Mouse (Mus musculus): Measurements from ENCODE around the gene Jph4. TPM values are rescaled to one million over a fixed set of nuclear protein-coding genes. Genes with fewer than 3 reads are reported as not detected.
A peak's percentile ranks its signal among the peaks of the same experiment; 100 is the strongest.

Gene Jph4
- total and polyA plus RNA-seq, 3 experiments: 0.23 to 0.25 TPM; not detected in 1

GRCm38 (mm10) chr14:55109048-55109873 lies 7.5 kb downstream of the Jph4 start:
- Histone ChIP-seq H3K79me2 (replicated peaks; ENCODE audit: control insufficient read depth, insufficient read depth, low read length) (no peaks in the 10 kb centered on the region), H3K27me3 (ENCODE audit: control insufficient read depth, insufficient read depth, low read length) (peaks cover 8% of the 10 kb centered on the region; the same call in 1 of the 2 replicates), H3K4me3 (no peak overlapping the region), H3K4me1 (ENCODE audit: control insufficient read depth, insufficient read depth, low read length) (peaks cover under 1% of the 10 kb centered on the region; the same call in 1 of the 2 replicates), H3K9ac (ENCODE audit: low read depth, low read length) (no peak overlapping the region), H3K27ac (no peak overlapping the region), H3K36me3 (ENCODE audit: control insufficient read depth, insufficient read depth, low read length) (no peaks in the 10 kb centered on the region)
- DNase-seq: no peak
- no peak for TF ChIP-seq EP300 (IDR thresholded peaks at IDR 0.05; ENCODE audit: insufficient read depth, low read depth, low read length)
- no peak for TF ChIP-seq POLR2A (IDR thresholded peaks at IDR 0.05; ENCODE audit: insufficient read depth, low read depth, low read length)
- TF ChIP-seq CTCF (IDR thresholded peaks at IDR 0.05): no peak
- 24% methylated on average over 21 of the region's 21 CpGs for WGBS
- intact Hi-C loops (cut with DNase I): no loop called here

- Histone ChIP-seq H3K79me2 (replicated peaks; ENCODE audit: control insufficient read depth, insufficient read depth, low read length) (no peaks in the 10 kb centered on the region), H3K9ac (ENCODE audit: low read depth, low read length) (no peak overlapping the region), H3K4me1 (ENCODE audit: control insufficient read depth, insufficient read depth, low read length) (no peaks in the 10 kb centered on the region), H3K36me3 (ENCODE audit: control insufficient read depth, insufficient read depth, low read length) (no peaks in the 10 kb centered on the region), H3K27ac (no peak overlapping the region), H3K27me3 (ENCODE audit: control insufficient read depth, insufficient read depth, low read length) (no peaks in the 10 kb centered on the region; the same call in 1 of the 2 replicates), H3K4me3 (no peak overlapping the region)
- intact Hi-C loops (cut with DNase I): no loop called here
- TF ChIP-seq POLR2A (IDR thresholded peaks at IDR 0.05; ENCODE audit: insufficient read depth, low read depth, low read length): no peak
- TF ChIP-seq CTCF (IDR thresholded peaks at IDR 0.05): no peak
- TF ChIP-seq EP300 (IDR thresholded peaks at IDR 0.05; ENCODE audit: insufficient read depth, low read depth, low read length): no peak
- DNase-seq: no peak
- 38% methylated on average over 9 of the region's 9 CpGs for WGBS
These were observed 8.4 kb downstream of the Jph4 start for GRCm38 (mm10) chr14:55108202-55108870.

- H3K27me3 ChIP-seq (ENCODE audit: control insufficient read depth, insufficient read depth, low read length): no peaks in the 10 kb centered on the region; the same call in 1 of the 2 replicates
- intact Hi-C loops (cut with DNase I): no loop called here
- H3K27ac ChIP-seq: no peak overlapping the region
- 89% methylated on average over 8 of the region's 8 CpGs for WGBS
- DNase-seq: no peak
- TF ChIP-seq EP300 (IDR thresholded peaks at IDR 0.05; ENCODE audit: insufficient read depth, low read depth, low read length): no peak
- TF ChIP-seq CTCF (IDR thresholded peaks at IDR 0.05): no peak
- no peak for TF ChIP-seq POLR2A (IDR thresholded peaks at IDR 0.05; ENCODE audit: insufficient read depth, low read depth, low read length)
- H3K4me1 ChIP-seq (ENCODE audit: control insufficient read depth, insufficient read depth, low read length): no peaks in the 10 kb centered on the region
- H3K79me2 ChIP-seq (replicated peaks; ENCODE audit: control insufficient read depth, insufficient read depth, low read length): no peaks in the 10 kb centered on the region
- no peaks in the 10 kb centered on the region for H3K36me3 ChIP-seq (ENCODE audit: control insufficient read depth, insufficient read depth, low read length)
- no peak overlapping the region for H3K4me3 ChIP-seq
- H3K9ac ChIP-seq (ENCODE audit: low read depth, low read length): no peak overlapping the region
These were observed 9.7 kb downstream of the Jph4 start for GRCm38 (mm10) chr14:55106990-55107389.

GRCm38 (mm10) chr14:55105836-55106809 lies 10.6 kb downstream of the Jph4 start, which contains the start of gene Ap1g2:
Gene Ap1g2 (minus strand): TSS chr14:55106593.
- Histone ChIP-seq H3K79me2 (replicated peaks; ENCODE audit: control insufficient read depth, insufficient read depth, low read length) (no peaks in the 10 kb centered on the region), H3K4me1 (ENCODE audit: control insufficient read depth, insufficient read depth, low read length) (no peaks in the 10 kb centered on the region), H3K36me3 (ENCODE audit: control insufficient read depth, insufficient read depth, low read length) (no peaks in the 10 kb centered on the region), H3K9ac (ENCODE audit: low read depth, low read length) (peak within 1 kb of the TSS; percentile 76), H3K27ac (peak within 1 kb of the TSS; percentile 81), H3K4me3 (peak within 1 kb of the TSS; percentile 68), H3K27me3 (ENCODE audit: control insufficient read depth, insufficient read depth, low read length) (no peaks in the 10 kb centered on the region; the same call in 1 of the 2 replicates)
- DNase-seq: peak; percentile 87 to 91
- under 1% methylated on average over 39 of the region's 39 CpGs for WGBS
- peak; percentile 44; the same call in 1 of the 2 replicates for TF ChIP-seq CTCF (IDR thresholded peaks at IDR 0.05)
- TF ChIP-seq EP300 (IDR thresholded peaks at IDR 0.05; ENCODE audit: insufficient read depth, low read depth, low read length): no peak
- TF ChIP-seq POLR2A (IDR thresholded peaks at IDR 0.05; ENCODE audit: insufficient read depth, low read depth, low read length): peak; percentile 92
- intact Hi-C loops (cut with DNase I): no loop called here

- Histone ChIP-seq H3K36me3 (ENCODE audit: control insufficient read depth, insufficient read depth, low read length) (no peaks in the 10 kb centered on the region), H3K79me2 (replicated peaks; ENCODE audit: control insufficient read depth, insufficient read depth, low read length) (no peaks in the 10 kb centered on the region), H3K27ac (no peak overlapping the region; the same call in 1 of the 2 replicates), H3K4me3 (peak overlapping the region; percentile 68; the same call in 1 of the 2 replicates), H3K9ac (ENCODE audit: low read depth, low read length) (no peak overlapping the region), H3K27me3 (ENCODE audit: control insufficient read depth, insufficient read depth, low read length) (no peaks in the 10 kb centered on the region; the same call in 1 of the 2 replicates), H3K4me1 (ENCODE audit: control insufficient read depth, insufficient read depth, low read length) (no peaks in the 10 kb centered on the region)
- intact Hi-C loops (cut with DNase I): no loop called here
- WGBS: 26% methylated on average over 7 of the region's 7 CpGs
- TF ChIP-seq POLR2A (IDR thresholded peaks at IDR 0.05; ENCODE audit: insufficient read depth, low read depth, low read length) (no peak), EP300 (IDR thresholded peaks at IDR 0.05; ENCODE audit: insufficient read depth, low read depth, low read length) (no peak), CTCF (IDR thresholded peaks at IDR 0.05) (no peak)
- DNase-seq: no peak
These were observed 11.3 kb downstream of the Jph4 start for GRCm38 (mm10) chr14:55105386-55105785.
